Mouse (Mus musculus) adrenal gland, postnatal 25 days (tissue): ENCODE data around the gene Ddx51. TPM values are rescaled to one million over a fixed set of nuclear protein-coding genes. Genes with fewer than 3 reads are reported as not detected.

ENCODE experiments used
- DNase-seq: peaks from one replicate; pipeline ENCODE4 v3.0.0; 2021; ENCODE audit warnings: mixed read lengths
- long read RNA-seq: library from polyadenylated mRNA; stranded (forward); transcript quantifications from one replicate; pipeline ENCODE4 v2.0.0, GENCODE M21; 2021
- total RNA-seq: library from RNA; stranded (reverse); gene quantifications from 2 replicates; pipeline ENCODE4 v1.2.3, GENCODE M21; 2021

Gene Ddx51
- 15.5 and 19.6 TPM in 2 replicates for total RNA-seq
- long read RNA-seq, full-length matches to known transcripts = 18 of 22 reads
- long read RNA-seq, partial matches to known transcripts = 1 of 22 reads
- long read RNA-seq, other reads (novel, unspliced or antisense) = 3 of 22 reads

GRCm38 (mm10) chr5:110652719-110653648 is at the start of gene Ddx51, which contains the start of gene Noc4l:
Gene Ddx51 (plus strand): TSS chr5:110653451.
Gene Noc4l (minus strand): TSS chr5:110653417.
- DNase-seq = peak; percentile 98

DNA sequence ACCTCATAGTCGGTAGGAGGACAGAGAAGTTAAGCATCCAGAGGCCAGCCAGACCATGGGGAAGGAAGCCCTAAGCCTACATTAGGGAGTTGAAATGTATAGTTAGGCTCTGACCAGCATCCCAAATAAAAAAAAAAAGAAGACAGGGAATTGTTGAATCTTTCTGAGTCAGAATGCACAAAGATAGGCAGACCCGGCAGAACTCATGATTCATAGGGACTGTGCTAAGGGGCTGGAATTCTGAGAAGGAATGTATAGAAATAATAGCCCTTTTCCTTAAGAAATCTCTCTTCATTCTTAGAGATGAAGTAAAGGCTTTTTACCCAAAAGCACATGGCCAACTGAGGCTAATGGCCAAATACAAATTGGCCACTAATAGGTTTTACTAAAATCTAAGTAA is 48.9 kb upstream of the Ddx51 start:
- no peak for DNase-seq

DNA sequence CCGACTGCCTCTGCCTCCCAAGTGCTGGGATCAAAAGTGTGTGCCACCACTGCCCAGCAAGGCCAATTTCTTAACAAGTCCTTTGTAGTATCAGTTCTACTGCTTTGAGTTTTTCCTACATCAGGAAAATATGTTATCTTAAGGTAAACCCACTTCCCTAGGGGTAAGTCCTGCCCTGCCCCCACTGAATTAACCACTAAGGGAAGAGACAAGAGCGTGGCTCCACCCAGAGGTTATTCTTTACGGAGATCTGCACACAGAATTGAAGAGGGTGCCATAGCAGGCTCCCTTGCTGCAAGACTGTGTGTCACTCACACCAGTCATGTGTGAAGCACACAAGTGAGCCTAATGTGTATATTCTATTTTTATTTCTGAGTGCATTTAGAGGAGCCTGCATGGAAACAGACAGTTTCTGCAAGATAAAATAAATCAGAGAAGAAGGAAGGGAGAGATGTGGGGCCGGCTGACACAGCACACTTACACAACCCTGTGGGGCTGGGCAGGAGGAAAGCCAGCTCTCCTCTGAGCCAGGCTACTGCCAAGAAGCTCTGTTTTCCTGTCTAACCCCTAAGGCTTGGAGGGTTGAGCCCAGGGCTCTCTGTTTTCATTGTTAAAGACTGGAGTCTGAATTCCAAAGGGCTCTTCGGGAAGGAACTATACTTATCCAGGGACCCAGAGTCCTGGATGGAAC is 47.6 kb upstream of the Ddx51 start:
- no peak for DNase-seq

- DNase-seq = no peak
These were observed 45.5 kb upstream of the Ddx51 start for GRCm38 (mm10) chr5:110607767-110608166.

GRCm38 (mm10) chr5:110608336-110608735 is 44.9 kb upstream of the Ddx51 start:
- no peak for DNase-seq

- DNase-seq = no peak
These were observed 44.3 kb upstream of the Ddx51 start for GRCm38 (mm10) chr5:110608941-110609340.

GRCm38 (mm10) chr5:110609425-110609824 is 43.8 kb upstream of the Ddx51 start:
- DNase-seq = no peak

GRCm38 (mm10) chr5:110609868-110610267 is 43.4 kb upstream of the Ddx51 start:
- no peak for DNase-seq

GRCm38 (mm10) chr5:110610484-110610883 is 42.8 kb upstream of the Ddx51 start:
- no peak for DNase-seq

- no peak for DNase-seq
These were observed 41.7 kb upstream of the Ddx51 start for GRCm38 (mm10) chr5:110611435-110612158.

DNA sequence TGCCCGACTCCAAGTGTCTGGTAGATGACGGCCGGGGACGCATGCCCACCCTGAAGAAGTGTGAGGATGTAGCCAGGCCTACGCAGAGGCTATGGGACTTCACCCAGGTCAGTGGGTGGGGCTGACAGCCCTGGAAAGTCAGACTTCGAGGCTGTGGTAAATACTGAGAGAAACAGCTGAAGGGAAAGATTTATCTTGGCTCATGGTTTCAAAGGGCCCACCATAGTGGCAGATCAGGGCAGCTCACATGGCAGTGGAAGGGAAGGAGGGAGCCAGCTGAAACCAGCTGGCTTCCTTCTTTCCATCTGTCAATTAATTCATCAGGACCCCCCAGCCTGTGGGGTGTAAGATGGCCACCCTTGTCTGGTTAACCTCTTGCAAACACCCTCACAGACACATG is 34.0 kb upstream of the Ddx51 start:
- no peak for DNase-seq

DNA sequence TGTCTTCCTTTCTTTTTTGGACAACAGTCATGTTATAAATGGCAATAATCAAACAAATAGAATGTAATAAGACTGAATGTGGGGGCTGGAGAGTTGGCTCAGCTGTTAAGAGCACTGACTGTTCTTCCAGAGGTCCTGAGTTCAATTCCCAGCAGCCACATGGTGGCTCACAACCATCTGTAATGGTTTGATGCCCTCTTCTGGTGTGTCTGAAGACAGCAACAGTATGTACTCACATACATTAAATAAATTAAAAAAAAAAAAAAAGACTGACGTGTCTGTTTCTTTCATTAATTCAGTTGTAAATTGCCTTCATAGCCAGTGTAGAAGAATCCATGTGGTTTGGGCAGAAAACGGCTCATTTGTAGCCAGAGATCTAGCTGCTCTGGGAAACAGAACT is 28.9 kb upstream of the Ddx51 start:
- no peak for DNase-seq

DNA sequence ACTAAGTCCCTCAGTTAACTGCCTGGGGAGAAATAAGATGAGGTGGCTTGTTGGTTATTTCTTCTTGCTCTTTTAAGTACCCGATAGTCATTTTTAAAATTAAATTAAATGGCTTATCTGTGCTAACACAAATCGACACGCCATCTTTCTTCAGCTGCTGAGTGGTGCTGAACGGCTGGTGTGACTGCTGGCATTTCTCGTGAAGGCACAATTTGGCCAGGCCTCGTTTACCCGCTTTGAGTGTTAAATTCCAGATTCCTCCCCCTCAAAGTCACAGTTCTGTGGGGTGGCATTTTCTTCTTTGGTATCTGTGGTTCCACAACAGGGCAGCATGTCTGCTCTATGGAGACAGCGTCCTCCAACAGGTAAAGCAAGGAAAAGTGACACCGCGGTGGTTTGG is 25.9 kb upstream of the Ddx51 start:
- no peak for DNase-seq

GRCm38 (mm10) chr5:110628156-110628555 is 25.1 kb upstream of the Ddx51 start:
- no peak for DNase-seq

DNA sequence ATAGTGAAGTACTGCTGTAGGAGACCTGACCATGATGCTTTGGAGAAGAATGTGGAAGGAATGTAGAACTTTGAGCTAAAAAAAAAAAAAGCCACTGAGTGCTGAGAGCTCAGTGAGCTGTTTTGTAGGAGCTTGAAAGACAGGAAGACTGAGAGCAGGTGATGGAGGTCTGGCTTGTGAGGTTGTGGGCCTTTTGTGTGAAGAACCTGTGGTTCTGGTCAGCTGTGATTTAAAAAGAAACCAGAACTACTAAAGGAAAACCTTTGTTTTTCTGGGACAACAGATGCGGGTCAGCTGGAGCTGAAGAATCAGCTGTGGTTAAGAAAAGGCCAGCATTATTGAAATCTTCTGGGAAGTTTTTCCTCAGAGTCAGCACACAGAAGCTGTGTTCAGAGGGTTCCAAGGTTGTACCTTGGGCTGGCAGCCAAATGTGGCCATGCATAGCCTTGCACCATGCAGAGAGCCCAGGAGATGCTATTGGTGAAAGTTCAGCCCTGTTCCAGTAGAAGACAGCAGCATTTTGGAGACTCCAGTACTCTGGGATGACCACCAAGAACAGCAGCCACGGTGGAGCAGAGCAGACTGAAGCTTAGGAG is 23.6 kb upstream of the Ddx51 start:
- DNase-seq = peak; percentile 82

GRCm38 (mm10) chr5:110635951-110636707 is 17.1 kb upstream of the Ddx51 start:
- no peak for DNase-seq

- no peak for DNase-seq
These were observed 14.8 kb upstream of the Ddx51 start for GRCm38 (mm10) chr5:110638306-110639074.

DNA sequence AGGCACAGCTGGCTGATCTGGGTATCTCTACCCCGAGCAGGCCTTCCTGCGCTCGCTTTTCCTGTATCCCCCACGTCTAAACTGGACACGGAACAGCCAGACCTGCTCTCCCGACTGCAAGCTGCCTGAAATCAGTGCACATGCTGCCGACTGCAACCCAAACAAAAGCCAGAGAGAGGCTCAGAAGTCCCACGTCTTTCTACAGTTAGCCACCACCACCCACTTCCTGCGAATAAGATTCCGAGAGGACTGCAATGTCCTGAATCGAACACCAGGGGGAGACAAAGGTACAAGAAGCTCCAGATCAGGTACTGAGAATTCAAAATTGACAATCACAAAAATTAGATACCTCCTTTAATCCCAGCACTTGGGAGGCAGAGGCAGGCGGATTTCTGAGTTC is 13.8 kb upstream of the Ddx51 start:
- peak; percentile 47 for DNase-seq

DNA sequence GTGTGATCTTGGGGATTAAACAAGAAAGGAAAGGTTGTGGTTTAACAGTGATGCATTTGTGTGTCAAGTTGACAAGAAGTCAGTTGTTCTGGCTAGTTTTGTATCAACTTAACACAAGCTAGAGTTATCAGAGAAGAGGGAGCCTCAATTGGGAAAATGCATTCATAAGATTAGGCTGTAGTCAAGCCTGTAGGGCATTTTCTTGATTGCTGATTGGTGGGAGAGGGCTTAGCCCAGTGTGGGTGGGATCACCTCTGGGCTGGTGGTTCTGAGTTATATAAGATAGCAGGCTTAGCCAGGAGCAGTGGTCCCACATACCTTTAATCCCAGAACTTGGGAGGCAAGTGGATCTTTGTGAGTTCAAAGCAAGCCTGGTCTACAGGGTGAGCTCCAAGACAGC is 6.9 kb upstream of the Ddx51 start:
- DNase-seq = no peak

GRCm38 (mm10) chr5:110653686-110654085 is 435 bp downstream of the Ddx51 start:
- DNase-seq = no peak
